Mouse (Mus musculus): ENCODE data around the gene Itfg2.

Gene Itfg2

GRCm38 (mm10) chr6:128435474-128435873, 10.7 kb upstream of the Itfg2 start:
- DNase-seq (ENCODE audit: low read depth, low spot score) = peak; percentile 79

GRCm38 (mm10) chr6:128433566-128433965, 8.8 kb upstream of the Itfg2 start:
- peak; percentile 88 for DNase-seq (ENCODE audit: low read depth, low spot score)

- peak; percentile 68 for DNase-seq (ENCODE audit: low read depth, low spot score)
Measured at GRCm38 (mm10) chr6:128432356-128432915, 7.7 kb upstream of the Itfg2 start.

GRCm38 (mm10) chr6:128429826-128430225, 5.1 kb upstream of the Itfg2 start:
- DNase-seq (ENCODE audit: low read depth, low spot score) = no peak

- DNase-seq (ENCODE audit: low read depth, low spot score) = no peak
Measured at GRCm38 (mm10) chr6:128429300-128429699, 4.6 kb upstream of the Itfg2 start.

- no peak for DNase-seq (ENCODE audit: low read depth, low spot score)
Measured at GRCm38 (mm10) chr6:128427571-128427970, 2.8 kb upstream of the Itfg2 start.

- DNase-seq (ENCODE audit: low read depth, low spot score) = no peak
Measured at GRCm38 (mm10) chr6:128425046-128425445, 315 bp upstream of the Itfg2 start.

GRCm38 (mm10) chr6:128423496-128424268, 1.0 kb downstream of the Itfg2 start:
- DNase-seq (ENCODE audit: low read depth, low spot score) = no peak

GRCm38 (mm10) chr6:128421480-128421879, 3.3 kb downstream of the Itfg2 start:
- no peak for DNase-seq (ENCODE audit: low read depth, low spot score)

- peak; percentile 78 for DNase-seq (ENCODE audit: low read depth, low spot score)
Measured at GRCm38 (mm10) chr6:128421036-128421435, 3.7 kb downstream of the Itfg2 start.

GRCm38 (mm10) chr6:128418076-128418475, 6.7 kb downstream of the Itfg2 start:
- DNase-seq (ENCODE audit: low read depth, low spot score) = no peak

GRCm38 (mm10) chr6:128416169-128416568, 8.6 kb downstream of the Itfg2 start:
- no peak for DNase-seq (ENCODE audit: low read depth, low spot score)

- DNase-seq (ENCODE audit: low read depth, low spot score) = peak; percentile 85
Measured at GRCm38 (mm10) chr6:128411115-128411514, 13.6 kb downstream of the Itfg2 start.

GRCm38 (mm10) chr6:128410305-128410704, 14.4 kb downstream of the Itfg2 start:
- DNase-seq (ENCODE audit: low read depth, low spot score) = peak; percentile 52

- DNase-seq (ENCODE audit: low read depth, low spot score) = no peak
Measured at GRCm38 (mm10) chr6:128408544-128409125, 16.1 kb downstream of the Itfg2 start.

GRCm38 (mm10) chr6:128404708-128405107, 20.0 kb downstream of the Itfg2 start:
- no peak for DNase-seq (ENCODE audit: low read depth, low spot score)

GRCm38 (mm10) chr6:128399421-128400185, 25.1 kb downstream of the Itfg2 start:
- peak; percentile 81 for DNase-seq (ENCODE audit: low read depth, low spot score)

GRCm38 (mm10) chr6:128398996-128399395, 25.7 kb downstream of the Itfg2 start, which contains the start of gene Nrip2:
Gene Nrip2 (plus strand): TSS chr6:128399296.
- DNase-seq (ENCODE audit: low read depth, low spot score) = no peak

GRCm38 (mm10) chr6:128397574-128398261, 27.0 kb downstream of the Itfg2 start:
- DNase-seq (ENCODE audit: low read depth, low spot score) = peak; percentile 42

GRCm38 (mm10) chr6:128390683-128391082, 34.0 kb downstream of the Itfg2 start:
- no peak for DNase-seq (ENCODE audit: low read depth, low spot score)

- DNase-seq (ENCODE audit: low read depth, low spot score) = no peak
Measured at GRCm38 (mm10) chr6:128389185-128389584, 35.5 kb downstream of the Itfg2 start.
